Mouse (Mus musculus): ENCODE results near the gene Rab21.

GRCm38 (mm10) chr10:115248041-115248440, 67.4 kb downstream of the Rab21 start:
- no peak for TF ChIP-seq FLI1 (IDR thresholded peaks at IDR 0.05; ENCODE audit: low read length)
- TF ChIP-seq GATA1 (IDR thresholded peaks at IDR 0.05; ENCODE audit: borderline replicate concordance, low read length) = no peak
